18 mouse cellular contexts compared by ENCODE assay signal in genomic region chr1:187911201-187911600, GRCm38 (mm10).
DNase-seq lines count a peak whose midpoint lies in the region; ATAC-seq and TF ChIP-seq lines count a peak whose summit lies in the region.
"Had no signal": no experiment of that assay in that cellular context is flagged by ENCODE, and none has a peak within 500 bp of the region (broad histone marks: within the 10 kb centered on the region; RNA-seq: fewer than 3 reads in every experiment).

No protein-coding gene starts in this region.

- H3K79me2 ChIP-seq in myocyte (ENCODE audit: control insufficient read depth, insufficient read depth) = no peaks in the 10 kb centered on the region

- WGBS in heart, embryonic 11.5 days (ENCODE audit: insufficient replicate concordance) = 42% methylated on average over 6 of the region's 6 CpGs
- 31% methylated on average over 6 of the region's 6 CpGs for WGBS in heart, embryonic 16.5 days
- WGBS in limb, embryonic 10.5 days = 85% methylated on average over 6 of the region's 6 CpGs

- no peak overlapping the region for H3K4me3 ChIP-seq in gastrocnemius, adult 2 months
- H3K4me3 ChIP-seq in heart, embryonic 11.5 days (ENCODE audit: low read depth, low read length) = no peak overlapping the region
- peak overlapping the region; percentile 7; the same call in 1 of the 2 replicates for H3K4me3 ChIP-seq in heart, embryonic 16.5 days (ENCODE audit: low read length)
- no peak overlapping the region for H3K4me3 ChIP-seq in myocyte
- H3K4me3 ChIP-seq in limb, embryonic 10.5 days = no peak overlapping the region
- H3K4me3 ChIP-seq: embryonic facial prominence, embryonic 12.5 days; forebrain, embryonic 15.5 days; hindbrain, embryonic 15.5 days had no signal

- H3K4me2 ChIP-seq in heart, embryonic 11.5 days = no peak overlapping the region
- H3K4me2 ChIP-seq in heart, embryonic 16.5 days (ENCODE audit: low read depth, low read length) = peak overlapping the region; percentile 52
- peak overlapping the region; percentile 53 for H3K4me2 ChIP-seq in myocyte (ENCODE audit: low read depth)
- H3K4me2 ChIP-seq: embryonic facial prominence, embryonic 12.5 days; forebrain, embryonic 15.5 days; hindbrain, embryonic 15.5 days had no signal

- no peak overlapping the region for H3ac ChIP-seq in myocyte (ENCODE audit: control insufficient read depth, insufficient read length)

- peak overlapping the region; percentile 32; the same call in 1 of the 2 replicates for H3K27ac ChIP-seq in gastrocnemius, adult 2 months
- peak overlapping the region; percentile 73 for H3K27ac ChIP-seq in heart, embryonic 11.5 days (ENCODE audit: low read depth, low read length)
- H3K27ac ChIP-seq in heart, embryonic 16.5 days (ENCODE audit: low read length) = peak overlapping the region; percentile 95
- no peak overlapping the region for H3K27ac ChIP-seq in limb, embryonic 10.5 days
- H3K27ac ChIP-seq: embryonic facial prominence, embryonic 12.5 days; forebrain, embryonic 15.5 days; hindbrain, embryonic 15.5 days had no signal

- intact Hi-C loops in gastrocnemius, adult 2 months (cut with DNase I) = no loop called here
- intact Hi-C loops in gastrocnemius, postnatal 14 days (cut with DNase I; ENCODE audit: low total_unique reads) = no loop called here
- intact Hi-C loops in heart, postnatal 25 days (cut with DNase I) = no loop called here

- H3K4me1 ChIP-seq in heart, embryonic 11.5 days (ENCODE audit: control insufficient read depth, insufficient read depth, low read length) = peaks cover 10% of the 10 kb centered on the region
- H3K4me1 ChIP-seq in heart, embryonic 16.5 days (ENCODE audit: control insufficient read depth, insufficient read depth, low read length) = peaks cover 22% of the 10 kb centered on the region
- peaks cover 17% of the 10 kb centered on the region for H3K4me1 ChIP-seq in limb, embryonic 10.5 days
- H3K4me1 ChIP-seq: forebrain, embryonic 15.5 days; hindbrain, embryonic 15.5 days had no signal

- H3K9me3 ChIP-seq in heart, embryonic 11.5 days (replicated peaks; ENCODE audit: control insufficient read depth, low read length) = no peaks in the 10 kb centered on the region
- H3K9me3 ChIP-seq in heart, embryonic 16.5 days (replicated peaks; ENCODE audit: control insufficient read depth, low read length) = no peaks in the 10 kb centered on the region
- no peaks in the 10 kb centered on the region for H3K9me3 ChIP-seq in limb, embryonic 10.5 days (replicated peaks)
- H3K9me3 ChIP-seq: embryonic facial prominence, embryonic 12.5 days; forebrain, embryonic 15.5 days; hindbrain, embryonic 15.5 days had no signal

- TF ChIP-seq CTCF in gastrocnemius, adult 2 months (IDR thresholded peaks at IDR 0.05) = no peak

- no peak overlapping the region for H3K9ac ChIP-seq in heart, embryonic 11.5 days (ENCODE audit: low read depth, low read length)
- H3K9ac ChIP-seq in heart, embryonic 16.5 days (ENCODE audit: low read length) = no peak overlapping the region
- H3K9ac ChIP-seq: embryonic facial prominence, embryonic 12.5 days; forebrain, embryonic 15.5 days; hindbrain, embryonic 15.5 days had no signal

- no peaks in the 10 kb centered on the region for H3K27me3 ChIP-seq in heart, embryonic 11.5 days (ENCODE audit: control insufficient read depth, insufficient read depth, low read length)
- H3K27me3 ChIP-seq in heart, embryonic 16.5 days (ENCODE audit: control insufficient read depth, insufficient read depth, low read length) = no peaks in the 10 kb centered on the region
- H3K27me3 ChIP-seq in myocyte (ENCODE audit: control insufficient read depth, insufficient read depth, insufficient read length) = no peaks in the 10 kb centered on the region
- no peaks in the 10 kb centered on the region for H3K27me3 ChIP-seq in limb, embryonic 10.5 days (ENCODE audit: low read depth, poor library complexity, severe bottlenecking)
- H3K27me3 ChIP-seq: embryonic facial prominence, embryonic 12.5 days; forebrain, embryonic 15.5 days; hindbrain, embryonic 15.5 days had no signal

- peak; percentile 42 for ATAC-seq in heart, embryonic 11.5 days (replicated peaks; ENCODE audit: insufficient number of reproducible peaks, low FRiP score, low TSS enrichment)
- peak; percentile 64; the same call in 1 of the 2 replicates for ATAC-seq in heart, embryonic 16.5 days (replicated peaks; ENCODE audit: extremely low read depth, insufficient read depth, low FRiP score)
- ATAC-seq: CD4-positive, CD25-positive, alpha-beta regulatory T cell, adult 4 months; forebrain, embryonic 15.5 days had no signal

- no peak for TF ChIP-seq POLR2A in myocyte (IDR thresholded peaks at IDR 0.05; ENCODE audit: insufficient read length, low read depth)

- H3K36me3 ChIP-seq in heart, embryonic 11.5 days (ENCODE audit: control insufficient read depth, insufficient read depth, low read length) = no peaks in the 10 kb centered on the region
- no peaks in the 10 kb centered on the region for H3K36me3 ChIP-seq in heart, embryonic 16.5 days (ENCODE audit: control insufficient read depth, insufficient read depth)
- H3K36me3 ChIP-seq in myocyte (ENCODE audit: control insufficient read depth, insufficient read depth) = no peaks in the 10 kb centered on the region
- H3K36me3 ChIP-seq in limb, embryonic 10.5 days = no peaks in the 10 kb centered on the region
- H3K36me3 ChIP-seq: embryonic facial prominence, embryonic 12.5 days; forebrain, embryonic 15.5 days; G1E; hindbrain, embryonic 15.5 days had no signal

- DNase-seq in gastrocnemius, adult 2 months = no peak
- DNase-seq in gastrocnemius, postnatal 14 days = no peak
- DNase-seq in heart, postnatal 25 days (ENCODE audit: low spot score) = no peak
- DNase-seq in limb, embryonic 10.5 days (ENCODE audit: low spot score) = no peak
- DNase-seq in thymus, postnatal 0 days (ENCODE audit: low spot score) = no peak
- DNase-seq: B cell, adult 2 months; cerebellum, adult 11 months; cerebellum, adult 8-10 months; cerebellum, postnatal 25 days; kidney, adult 8-10 months had no signal

TF ChIP-seq in myocyte, 11 proteins besides CTCF, POLR2A, EP300 and RAD21:
- TF ChIP-seq TCF3 (IDR thresholded peaks at IDR 0.05; ENCODE audit: insufficient read length, low read depth) (no peak), TCF12 (IDR thresholded peaks at IDR 0.05; ENCODE audit: insufficient read depth, poor library complexity, severe bottlenecking) (no peak), POLR2AphosphoS2 (IDR thresholded peaks at IDR 0.05; ENCODE audit: insufficient read length, low read depth) (no peak), REST (IDR thresholded peaks at IDR 0.05; ENCODE audit: insufficient read depth, insufficient read length) (no peak), MYOD1 (IDR thresholded peaks at IDR 0.05; ENCODE audit: control insufficient read depth in 1 of 3, insufficient read length in 2 of 3, low read depth in 2 of 3) (no peak), E2F4 (IDR thresholded peaks at IDR 0.05; ENCODE audit: insufficient read depth) (no peak), CEBPB (IDR thresholded peaks at IDR 0.05; ENCODE audit: insufficient read depth, poor library complexity, severe bottlenecking) (no peak), USF1 (IDR thresholded peaks at IDR 0.05; ENCODE audit: low read depth) (no peak), MAX (IDR thresholded peaks at IDR 0.05; ENCODE audit: low read depth) (no peak), SRF (IDR thresholded peaks at IDR 0.05; ENCODE audit: control insufficient read depth, insufficient read length, low read depth) (no peak), MYOG (IDR thresholded peaks at IDR 0.05; ENCODE audit: control insufficient read depth in 1 of 3, insufficient read depth in 1 of 3, insufficient read length in 2 of 3, low read depth in 2 of 3) (no peak)
